Mouse (Mus musculus) B cell, adult 2 months (primary cell): ENCODE measurements around the gene Ctsa.
"Not testable (repeated sequence)": the region's sequence is repeated elsewhere in the genome, so short reads cannot be mapped to it uniquely, and the experiment has no call there.

ENCODE experiments used
- DNase-seq, 2 experiments: peaks; one replicate each; pipeline ENCODE4 v3.0.0; 2022

The Ctsa gene

GRCm38 (mm10) chr2:164805332-164805718 is 27.3 kb upstream of the Ctsa start:
- no peak for DNase-seq

GRCm38 (mm10) chr2:164806614-164807013 is 26.1 kb upstream of the Ctsa start:
- DNase-seq, result no peak

- no peak for DNase-seq
These were observed 19.1 kb upstream of the Ctsa start for GRCm38 (mm10) chr2:164813557-164813956.

GRCm38 (mm10) chr2:164815348-164815747 is 17.3 kb upstream of the Ctsa start:
- DNase-seq, result no peak

- no peak for DNase-seq
These were observed 16.9 kb upstream of the Ctsa start for GRCm38 (mm10) chr2:164815821-164816220.

- no peak for DNase-seq
These were observed 15.5 kb upstream of the Ctsa start for GRCm38 (mm10) chr2:164817206-164817605.

- no peak for DNase-seq
These were observed 15.0 kb upstream of the Ctsa start for GRCm38 (mm10) chr2:164817703-164818102.

- no peak for DNase-seq
These were observed 11.6 kb upstream of the Ctsa start for GRCm38 (mm10) chr2:164821060-164821459.

- DNase-seq, result peak; percentile 99 to 100
These were observed 10.0 kb upstream of the Ctsa start, which contains the start of gene Zswim1 for GRCm38 (mm10) chr2:164822636-164823165. TSS of gene Zswim1 (plus strand) at chr2:164822686.

GRCm38 (mm10) chr2:164823181-164823585 is 9.5 kb upstream of the Ctsa start:
- DNase-seq, result no peak

GRCm38 (mm10) chr2:164823969-164824368 is 8.7 kb upstream of the Ctsa start:
- no peak for DNase-seq

- no peak for DNase-seq
These were observed 7.2 kb upstream of the Ctsa start for GRCm38 (mm10) chr2:164825521-164825920.

GRCm38 (mm10) chr2:164827146-164827850 is 5.4 kb upstream of the Ctsa start:
- DNase-seq, result no peak

GRCm38 (mm10) chr2:164828437-164828836 is 4.2 kb upstream of the Ctsa start, which contains the start of gene Spata25:
TSS of gene Spata25 (minus strand) at chr2:164828537.
- DNase-seq, result no peak

GRCm38 (mm10) chr2:164829090-164829489 is 3.6 kb upstream of the Ctsa start:
- DNase-seq, result no peak

- peak; percentile 32 to 44 for DNase-seq
These were observed 1.6 kb upstream of the Ctsa start for GRCm38 (mm10) chr2:164831029-164831428.

- no peak for DNase-seq
These were observed 483 bp upstream of the Ctsa start for GRCm38 (mm10) chr2:164832032-164832747.

- DNase-seq, result peak; percentile 87 to 89
These were observed 764 bp downstream of the Ctsa start, which contains the start of gene Neurl2 for GRCm38 (mm10) chr2:164833314-164833959. TSS of gene Neurl2 (minus strand) at chr2:164833456.

GRCm38 (mm10) chr2:164834531-164834930 is 1.9 kb downstream of the Ctsa start:
- peak in 1 of 2 experiments; percentile 9 for DNase-seq

- no peak for DNase-seq
These were observed 2.5 kb downstream of the Ctsa start for GRCm38 (mm10) chr2:164835164-164835563.

GRCm38 (mm10) chr2:164845782-164846181 is 13.1 kb downstream of the Ctsa start:
- DNase-seq, result peak; percentile 70 to 72

- peak in 1 of 2 experiments; percentile 15 for DNase-seq
These were observed 17.4 kb downstream of the Ctsa start for GRCm38 (mm10) chr2:164850061-164850460.

- DNase-seq, result not testable (repeated sequence)
These were observed 22.9 kb downstream of the Ctsa start for GRCm38 (mm10) chr2:164855572-164855971.
